In the genomic region with DNA sequence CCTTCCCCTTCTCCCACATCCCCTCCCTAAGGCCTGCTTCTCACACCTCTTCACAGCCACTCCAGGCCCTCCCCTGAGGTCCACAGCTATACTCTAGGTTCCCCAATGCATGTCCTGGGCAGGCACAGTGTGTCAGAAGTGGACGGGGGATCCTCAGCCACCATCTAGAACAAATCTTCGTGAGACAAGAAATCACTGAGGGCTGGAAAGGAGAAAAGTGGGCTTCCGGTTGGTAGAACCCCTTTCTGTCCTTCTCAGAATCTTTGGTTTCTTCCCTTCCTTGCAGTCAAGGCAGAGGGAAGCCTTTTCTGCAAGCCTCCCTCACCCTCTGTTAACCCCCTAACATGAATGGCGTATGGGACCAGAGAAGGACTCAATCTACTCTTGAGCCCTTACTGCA, we compare ENCODE assay signal across 13 mouse cellular contexts. TPM values are rescaled to one million over a fixed set of nuclear protein-coding genes. Genes with fewer than 3 reads are reported as not detected.
A peak's percentile ranks its signal among the peaks of the same experiment; 100 is the strongest.
DNase-seq lines count a peak whose midpoint lies in the region; ATAC-seq and TF ChIP-seq lines count a peak whose summit lies in the region.
"Had no signal": no experiment of that assay in that cellular context is flagged by ENCODE, and none has a peak within 500 bp of the region (broad histone marks: within the 10 kb centered on the region; RNA-seq: fewer than 3 reads in every experiment).

No protein-coding gene starts in this region.

- no peak overlapping the region for H3K27ac ChIP-seq in heart, embryonic 16.5 days (ENCODE audit: low read length)
- H3K27ac ChIP-seq in heart, embryonic 11.5 days (ENCODE audit: low read depth, low read length) = no peak overlapping the region
- H3K27ac ChIP-seq in forebrain, embryonic 15.5 days (replicated peaks) = no peak overlapping the region
- no peak overlapping the region for H3K27ac ChIP-seq in midbrain, postnatal 0 days (ENCODE audit: low read depth, low read length)
- H3K27ac ChIP-seq: gastrocnemius, adult 2 months; liver, embryonic 13.5 days had no signal

- H3K4me1 ChIP-seq in heart, embryonic 16.5 days (ENCODE audit: control insufficient read depth, insufficient read depth, low read length) = peaks cover 18% of the 10 kb centered on the region
- H3K4me1 ChIP-seq in heart, embryonic 11.5 days (ENCODE audit: control insufficient read depth, insufficient read depth, low read length) = peaks cover 29% of the 10 kb centered on the region
- peaks cover 50% of the 10 kb centered on the region for H3K4me1 ChIP-seq in forebrain, embryonic 15.5 days
- peaks cover 9% of the 10 kb centered on the region; the same call in 1 of the 2 replicates for H3K4me1 ChIP-seq in midbrain, postnatal 0 days (ENCODE audit: insufficient read depth, low read length)

- intact Hi-C loops in left cerebral cortex, postnatal 25 days (cut with DNase I) = no loop called here
- intact Hi-C loops in left cerebral cortex, postnatal 4 days (cut with DNase I) = no loop called here

- H3K36me3 ChIP-seq in heart, embryonic 16.5 days (ENCODE audit: control insufficient read depth, insufficient read depth) = no peaks in the 10 kb centered on the region
- no peaks in the 10 kb centered on the region for H3K36me3 ChIP-seq in heart, embryonic 11.5 days (ENCODE audit: control insufficient read depth, insufficient read depth, low read length)
- H3K36me3 ChIP-seq in forebrain, embryonic 15.5 days = 0 out of 2 replicates have a peak, but pooled peaks cover 2% of the 10 kb centered on the region
- H3K36me3 ChIP-seq in midbrain, postnatal 0 days (ENCODE audit: insufficient read depth, low read length) = no peaks in the 10 kb centered on the region
- H3K36me3 ChIP-seq: liver, embryonic 13.5 days had no signal

- WGBS in heart, embryonic 16.5 days = 67% methylated on average over 4 of the region's 4 CpGs
- 56% methylated on average over 4 of the region's 4 CpGs for WGBS in heart, embryonic 11.5 days (ENCODE audit: insufficient replicate concordance)
- 69% methylated on average over 4 of the region's 4 CpGs for WGBS in forebrain, embryonic 15.5 days
- 66% methylated on average over 4 of the region's 4 CpGs for WGBS in midbrain, postnatal 0 days

- H3K27me3 ChIP-seq in heart, embryonic 16.5 days (ENCODE audit: control insufficient read depth, insufficient read depth, low read length) = peaks cover 73% of the 10 kb centered on the region
- H3K27me3 ChIP-seq in heart, embryonic 11.5 days (ENCODE audit: control insufficient read depth, insufficient read depth, low read length) = peaks cover 90% of the 10 kb centered on the region
- peaks cover 15% of the 10 kb centered on the region; the same call in 1 of the 2 replicates for H3K27me3 ChIP-seq in forebrain, embryonic 15.5 days
- peaks cover 22% of the 10 kb centered on the region for H3K27me3 ChIP-seq in midbrain, postnatal 0 days (ENCODE audit: insufficient read depth, low read length)

- no peak overlapping the region for H3K4me3 ChIP-seq in heart, embryonic 16.5 days (ENCODE audit: low read length)
- no peak overlapping the region for H3K4me3 ChIP-seq in heart, embryonic 11.5 days (ENCODE audit: low read depth, low read length)
- H3K4me3 ChIP-seq in forebrain, embryonic 15.5 days = peak overlapping the region; percentile 7; the same call in 1 of the 2 replicates
- H3K4me3 ChIP-seq in midbrain, postnatal 0 days (ENCODE audit: low read depth, low read length) = peak overlapping the region; percentile 19; the same call in 1 of the 2 replicates
- H3K4me3 ChIP-seq: gastrocnemius, adult 2 months; liver, embryonic 13.5 days had no signal

- no peak for ATAC-seq in heart, embryonic 16.5 days (replicated peaks; ENCODE audit: extremely low read depth, insufficient read depth, low FRiP score)
- ATAC-seq in heart, embryonic 11.5 days (replicated peaks; ENCODE audit: insufficient number of reproducible peaks, low FRiP score, low TSS enrichment) = no peak
- no peak for ATAC-seq in forebrain, embryonic 15.5 days (replicated peaks)
- ATAC-seq in midbrain, postnatal 0 days (ENCODE audit: low FRiP score) = no peak

- peak; percentile 4 to 8 for DNase-seq in left cerebral cortex, postnatal 25 days (ENCODE audit: low spot score in 2 of 2)
- DNase-seq in left cerebral cortex, postnatal 4 days = no peak
- DNase-seq in midbrain, postnatal 0 days (ENCODE audit: low spot score) = no peak
- no peak for DNase-seq in adrenal gland, postnatal 10 days
- no peak for DNase-seq in embryo, embryonic 10.5 days (ENCODE audit: low spot score)
- DNase-seq: cerebellum, adult 11 months; gastrocnemius, adult 2 months; heart, postnatal 10 days; liver, embryonic 13.5 days had no signal

- no peaks in the 10 kb centered on the region for H3K9me3 ChIP-seq in heart, embryonic 16.5 days (replicated peaks; ENCODE audit: control insufficient read depth, low read length)
- H3K9me3 ChIP-seq in heart, embryonic 11.5 days (replicated peaks; ENCODE audit: control insufficient read depth, low read length) = no peaks in the 10 kb centered on the region
- no peaks in the 10 kb centered on the region for H3K9me3 ChIP-seq in forebrain, embryonic 15.5 days
- no peaks in the 10 kb centered on the region for H3K9me3 ChIP-seq in midbrain, postnatal 0 days (ENCODE audit: low read length)
- H3K9me3 ChIP-seq: liver, embryonic 13.5 days had no signal

- no peak overlapping the region for H3K9ac ChIP-seq in heart, embryonic 16.5 days (ENCODE audit: low read length)
- no peak overlapping the region for H3K9ac ChIP-seq in heart, embryonic 11.5 days (ENCODE audit: low read depth, low read length)
- H3K9ac ChIP-seq in forebrain, embryonic 15.5 days (replicated peaks) = no peak overlapping the region
- H3K9ac ChIP-seq in midbrain, postnatal 0 days (replicated peaks; ENCODE audit: low read length, poor library complexity, severe bottlenecking) = peak overlapping the region; percentile 19; the same call in 1 of the 2 replicates
- H3K9ac ChIP-seq: liver, embryonic 13.5 days had no signal

- H3K4me2 ChIP-seq in heart, embryonic 16.5 days (ENCODE audit: low read depth, low read length) = peak overlapping the region; percentile 13; the same call in 1 of the 2 replicates
- H3K4me2 ChIP-seq in heart, embryonic 11.5 days = no peak overlapping the region
- H3K4me2 ChIP-seq in forebrain, embryonic 15.5 days (replicated peaks) = peak overlapping the region; percentile 92
- H3K4me2 ChIP-seq in midbrain, postnatal 0 days (ENCODE audit: low read depth, low read length, poor library complexity, severe bottlenecking) = peak overlapping the region; percentile 35

- no peak for TF ChIP-seq CTCF in midbrain, postnatal 0 days (IDR thresholded peaks at IDR 0.05)

RNA-seq across cellular contexts. Expression of a gene that starts 2.6 kb away (rescaled TPM):
- polyA plus RNA-seq in heart, embryonic 16.5 days (2015; fragmentation: Nextera tagmentation; extraction: Ambion mirVana) = 1.5 and 1.7 TPM in 2 replicates
- polyA plus RNA-seq in heart, embryonic 11.5 days (2014; fragmentation: Nextera tagmentation; extraction: Ambion mirVana) = 0.23 and 1.1 TPM in 2 replicates
- 100 to 1,000 TPM in 1 of 2 experiments, 10 to 100 TPM in 1; 87.6 to 102 TPM for total RNA-seq in left cerebral cortex, postnatal 25 days (2021)
- 10 to 100 TPM; 59.4 to 61.6 TPM for total RNA-seq in left cerebral cortex, postnatal 4 days (2021)
- 12.8 and 16.3 TPM in 2 replicates for polyA plus RNA-seq in forebrain, embryonic 15.5 days (2015; fragmentation: Nextera tagmentation; extraction: Ambion mirVana)
- 7.7 and 11.4 TPM in 2 replicates for total RNA-seq in midbrain, postnatal 0 days (2014; rRNA removed)
- 6.3 and 6.5 TPM in 2 replicates for polyA plus RNA-seq in midbrain, postnatal 0 days (2015; fragmentation: Nextera tagmentation; extraction: Ambion mirVana)
- 1 to 10 TPM; 1.3 to 2.1 TPM for total RNA-seq in adrenal gland, postnatal 10 days (2021)
- total RNA-seq: neutrophil, adult 5-6 weeks had no signal
- polyA plus RNA-seq: liver, embryonic 13.5 days had no signal

RNA-seq across cellular contexts. Expression of a gene that starts 45.3 kb away (rescaled TPM):
- 8.0 and 8.7 TPM in 2 replicates for polyA plus RNA-seq in heart, embryonic 16.5 days (2015; fragmentation: Nextera tagmentation; extraction: Ambion mirVana)
- 36.1 and 41.4 TPM in 2 replicates for polyA plus RNA-seq in heart, embryonic 11.5 days (2014; fragmentation: Nextera tagmentation; extraction: Ambion mirVana)
- total RNA-seq in left cerebral cortex, postnatal 25 days (2021) = under 1 TPM; 0.18 to 0.69 TPM
- total RNA-seq in left cerebral cortex, postnatal 4 days (2021) = 1 to 10 TPM in 1 of 2 experiments, under 1 TPM in 1; 0.46 to 1.3 TPM
- polyA plus RNA-seq in forebrain, embryonic 15.5 days (2015; fragmentation: Nextera tagmentation; extraction: Ambion mirVana) = 2.5 and 3.4 TPM in 2 replicates
- 0.99 and 1.8 TPM in 2 replicates for total RNA-seq in midbrain, postnatal 0 days (2014; rRNA removed)
- 0.34 and 0.46 TPM in 2 replicates for polyA plus RNA-seq in midbrain, postnatal 0 days (2015; fragmentation: Nextera tagmentation; extraction: Ambion mirVana)
- total RNA-seq in adrenal gland, postnatal 10 days (2021) = 1 to 10 TPM; 7.9 to 8.0 TPM

RNA-seq across cellular contexts. Expression of a gene that starts 52.4 kb away (rescaled TPM):
- polyA plus RNA-seq in heart, embryonic 16.5 days (2015; fragmentation: Nextera tagmentation; extraction: Ambion mirVana) = 42.5 and 43.6 TPM in 2 replicates
- 48.2 and 52.5 TPM in 2 replicates for polyA plus RNA-seq in heart, embryonic 11.5 days (2014; fragmentation: Nextera tagmentation; extraction: Ambion mirVana)
- total RNA-seq in left cerebral cortex, postnatal 25 days (2021) = under 1 TPM; 0.41 to 0.53 TPM
- total RNA-seq in left cerebral cortex, postnatal 4 days (2021) = 1 to 10 TPM; 3.4 to 5.6 TPM
- 3.8 and 4.2 TPM in 2 replicates for polyA plus RNA-seq in forebrain, embryonic 15.5 days (2015; fragmentation: Nextera tagmentation; extraction: Ambion mirVana)
- 1.7 and 2.0 TPM in 2 replicates for total RNA-seq in midbrain, postnatal 0 days (2014; rRNA removed)
- 1.9 and 2.0 TPM in 2 replicates for polyA plus RNA-seq in midbrain, postnatal 0 days (2015; fragmentation: Nextera tagmentation; extraction: Ambion mirVana)
- 10 to 100 TPM; 56.3 to 69.7 TPM for total RNA-seq in adrenal gland, postnatal 10 days (2021)

RNA-seq across cellular contexts. Expression of a gene that starts 57.1 kb away (rescaled TPM):
- polyA plus RNA-seq in heart, embryonic 16.5 days (2015; fragmentation: Nextera tagmentation; extraction: Ambion mirVana) = 92.9 and 97.9 TPM in 2 replicates
- polyA plus RNA-seq in heart, embryonic 11.5 days (2014; fragmentation: Nextera tagmentation; extraction: Ambion mirVana) = 76.8 and 77.9 TPM in 2 replicates
- 10 to 100 TPM; 48.1 to 59.6 TPM for total RNA-seq in left cerebral cortex, postnatal 25 days (2021)
- total RNA-seq in left cerebral cortex, postnatal 4 days (2021) = 10 to 100 TPM; 55.5 to 60.4 TPM
- 61.4 and 66.5 TPM in 2 replicates for polyA plus RNA-seq in forebrain, embryonic 15.5 days (2015; fragmentation: Nextera tagmentation; extraction: Ambion mirVana)
- 43.6 and 62.5 TPM in 2 replicates for total RNA-seq in midbrain, postnatal 0 days (2014; rRNA removed)
- polyA plus RNA-seq in midbrain, postnatal 0 days (2015; fragmentation: Nextera tagmentation; extraction: Ambion mirVana) = 85.0 and 99.0 TPM in 2 replicates
- 10 to 100 TPM; 66.0 to 69.7 TPM for total RNA-seq in adrenal gland, postnatal 10 days (2021)

Comparison
In these comparisons a context has a peak if more than half of its experiments do, and no peak if none do; other contexts are left out.
1. DNase-seq: peak in left cerebral cortex, postnatal 25 days (2 of 2); none in left cerebral cortex, postnatal 4 days (single experiment), midbrain, postnatal 0 days (single experiment), adrenal gland, postnatal 10 days (single experiment) and embryo, embryonic 10.5 days (single experiment).
2. H3K4me3 ChIP-seq: peak in forebrain, embryonic 15.5 days (single experiment) and midbrain, postnatal 0 days (single experiment); none in heart, embryonic 16.5 days (single experiment) and heart, embryonic 11.5 days (single experiment).
3. RNA of a gene that starts 52.4 kb away (total RNA-seq): 56.3 to 69.7 TPM in adrenal gland, postnatal 10 days; 3.4 to 5.6 TPM in left cerebral cortex, postnatal 4 days, 1.7 to 2.0 TPM in midbrain, postnatal 0 days and 0.41 to 0.53 TPM in left cerebral cortex, postnatal 25 days; every median in the first group is over 4 times any median in the second.